Mouse (Mus musculus) cerebral cortex, adult 2 months (tissue): ENCODE data around the gene BC055324.

ENCODE experiments used
- WGBS: fragments of 180-500 bp; shearing (Covaris S2); methylation state at CpG from one replicate; pipeline ENCODE4 v1.1.7; 2018; 5-methylcytosine and 5-hydroxymethylcytosine counted together

BC055324 gene

GRCm38 (mm10) chr1:163953396-163953795, 41.2 kb downstream of the BC055324 start:
- 72% methylated on average over 2 of the region's 2 CpGs for WGBS

- WGBS = 71% methylated on average over 6 of the region's 6 CpGs
Observed at GRCm38 (mm10) chr1:163942056-163942455, 52.5 kb downstream of the BC055324 start.

DNA sequence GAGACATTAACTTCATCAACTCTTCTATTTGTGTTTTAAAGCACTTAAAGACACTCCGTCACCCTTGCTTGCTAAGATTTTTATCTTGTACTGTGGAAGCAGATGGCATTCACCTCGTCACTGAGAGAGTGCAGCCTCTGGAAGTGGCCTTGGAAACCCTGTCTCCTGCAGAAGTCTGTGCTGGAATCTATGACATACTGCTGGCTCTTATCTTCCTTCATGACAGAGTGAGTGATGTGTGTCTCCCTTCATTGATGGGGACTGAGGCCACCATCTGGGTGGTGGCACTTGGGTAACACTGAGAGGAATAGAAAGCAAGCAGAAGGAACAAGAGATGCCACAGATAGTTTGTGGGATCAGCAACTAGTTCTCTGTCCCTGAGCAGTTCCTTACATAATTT, 60.0 kb downstream of the BC055324 start:
- 71% methylated on average over 2 of the region's 2 CpGs for WGBS

- 87% methylated on average over 8 of the region's 8 CpGs for WGBS
Observed at GRCm38 (mm10) chr1:163931801-163932200, 62.8 kb downstream of the BC055324 start.

GRCm38 (mm10) chr1:163930458-163930794, 64.2 kb downstream of the BC055324 start:
- WGBS = 2% methylated on average over 12 of the region's 12 CpGs

- WGBS = under 1% methylated on average over 77 of the region's 77 CpGs
Observed at GRCm38 (mm10) chr1:163929636-163930457, 64.7 kb downstream of the BC055324 start.

DNA sequence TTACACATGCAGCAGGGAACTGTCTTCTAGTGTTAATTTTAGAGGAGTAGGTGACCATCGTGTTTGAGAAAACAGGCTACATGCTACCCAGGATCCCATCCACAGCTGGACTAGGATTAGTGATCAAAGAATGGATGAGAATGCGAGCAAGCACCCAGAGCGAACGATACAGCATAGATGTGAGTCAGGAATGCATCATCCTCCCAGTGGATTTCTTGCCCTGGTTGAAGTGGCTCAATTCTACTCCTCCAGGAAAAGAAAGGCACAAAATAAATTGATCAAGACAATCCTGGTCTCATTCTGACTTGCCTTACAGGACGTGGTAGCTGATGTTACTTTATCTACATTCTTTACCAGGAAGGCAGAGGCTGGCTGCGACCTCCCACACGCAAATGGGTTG, 65.8 kb downstream of the BC055324 start, which contains the start of gene Scyl3:
Scyl3 (plus strand) TSS at position 255 of the 400 bp plus-strand sequence.
- WGBS = 40% methylated on average over 7 of the region's 7 CpGs

DNA sequence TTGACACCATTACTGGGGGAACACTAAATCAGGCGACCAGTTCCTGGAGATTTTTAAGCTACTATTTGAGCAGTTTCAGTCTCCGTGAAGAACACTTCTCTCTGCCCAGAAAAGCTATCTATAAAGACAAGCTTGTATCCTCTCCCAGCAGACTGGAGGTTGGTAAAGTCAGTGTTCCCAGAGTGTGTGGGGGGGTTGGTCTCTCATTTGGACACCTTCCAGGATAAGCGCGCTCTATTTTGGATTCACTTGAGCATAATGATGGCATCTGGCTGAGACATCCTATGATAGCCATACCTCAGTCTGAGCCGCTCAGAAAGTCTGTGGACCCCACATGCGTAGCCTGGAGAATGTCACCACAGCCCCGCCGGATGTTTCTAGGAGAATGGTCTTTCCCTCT, 70.5 kb downstream of the BC055324 start:
- WGBS = 50% methylated on average over 8 of the region's 8 CpGs

DNA sequence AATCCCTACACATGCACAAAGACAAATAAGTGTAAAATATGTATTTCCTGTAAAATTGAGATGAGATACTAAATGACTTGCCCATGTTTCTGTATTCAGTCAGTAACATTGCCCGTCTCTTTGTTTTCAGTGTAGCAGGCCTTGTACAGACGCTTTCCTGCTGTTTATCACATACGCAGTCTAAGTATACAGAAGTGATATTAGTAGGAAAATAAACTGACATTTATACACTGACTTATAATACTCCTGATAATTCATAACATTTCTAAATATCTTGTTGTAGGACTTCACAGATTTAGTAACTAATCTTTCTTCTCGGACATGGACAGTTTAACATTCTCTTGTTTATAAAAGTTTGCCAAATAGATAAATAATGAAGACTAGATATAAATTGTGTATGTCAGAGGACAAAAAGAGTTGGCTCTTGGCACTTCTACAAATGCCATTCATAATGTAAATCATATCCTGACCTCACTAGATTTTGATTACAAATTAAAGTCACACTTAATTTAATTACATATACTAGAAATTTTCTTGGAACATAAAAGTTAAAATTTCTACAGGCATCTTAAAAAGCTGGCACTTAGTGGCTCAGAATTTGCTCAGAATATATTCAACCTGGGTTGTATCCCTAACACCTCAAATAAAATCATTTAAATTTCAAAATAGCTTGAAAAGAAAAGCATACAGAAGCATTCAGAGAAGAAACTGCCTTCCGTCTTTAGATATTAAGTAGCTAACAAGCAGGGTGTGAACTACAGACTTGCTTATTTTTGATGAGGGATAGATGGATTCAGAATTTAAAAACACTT, 77.0 kb downstream of the BC055324 start:
- 95% methylated on average over 5 of the region's 5 CpGs for WGBS

- 92% methylated on average over 11 of the region's 11 CpGs for WGBS
Observed at GRCm38 (mm10) chr1:163911981-163912380, 82.6 kb downstream of the BC055324 start.

DNA sequence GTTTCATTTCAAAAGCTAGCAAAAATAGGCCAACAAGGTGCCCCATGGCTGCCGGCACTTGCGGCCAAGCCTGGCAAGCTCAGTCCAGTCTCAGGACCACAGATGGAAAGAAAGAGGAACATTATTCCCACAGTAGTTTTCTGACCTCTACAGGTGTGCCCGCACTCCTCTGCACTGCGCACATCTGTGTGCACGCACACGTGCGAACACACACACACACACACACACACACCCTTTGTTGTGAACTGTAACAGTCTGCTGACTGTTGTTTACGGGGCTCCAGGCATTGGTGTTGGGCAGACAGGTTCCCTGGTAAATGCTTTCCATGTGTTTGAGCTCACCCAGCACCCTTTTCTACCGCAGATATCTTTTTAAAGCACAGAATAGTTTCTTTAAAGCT, 83.8 kb downstream of the BC055324 start:
- WGBS = 90% methylated on average over 9 of the region's 9 CpGs

DNA sequence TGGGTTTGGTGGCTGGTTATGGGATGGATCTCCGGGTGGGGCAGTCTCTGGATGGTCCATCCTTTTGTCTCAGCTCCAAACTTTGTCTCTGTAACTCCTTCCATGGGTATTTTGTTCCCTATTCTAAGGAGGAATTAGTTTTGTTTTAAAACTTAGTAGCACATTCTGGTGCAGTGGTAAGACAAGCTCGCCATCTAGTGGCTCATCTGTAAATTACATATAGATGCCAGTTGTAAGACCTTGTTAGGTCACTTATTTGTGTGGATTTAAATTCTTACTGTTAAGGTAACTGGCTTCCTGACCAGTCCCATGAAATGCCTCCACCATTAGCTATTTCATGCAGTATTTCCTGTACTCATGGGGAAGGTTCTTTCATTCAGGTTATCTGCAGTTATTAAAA, 84.3 kb downstream of the BC055324 start:
- WGBS = 3% methylated on average over 2 of the region's 2 CpGs

GRCm38 (mm10) chr1:163908389-163908788, 86.2 kb downstream of the BC055324 start:
- 71% methylated on average over 11 of the region's 11 CpGs for WGBS

DNA sequence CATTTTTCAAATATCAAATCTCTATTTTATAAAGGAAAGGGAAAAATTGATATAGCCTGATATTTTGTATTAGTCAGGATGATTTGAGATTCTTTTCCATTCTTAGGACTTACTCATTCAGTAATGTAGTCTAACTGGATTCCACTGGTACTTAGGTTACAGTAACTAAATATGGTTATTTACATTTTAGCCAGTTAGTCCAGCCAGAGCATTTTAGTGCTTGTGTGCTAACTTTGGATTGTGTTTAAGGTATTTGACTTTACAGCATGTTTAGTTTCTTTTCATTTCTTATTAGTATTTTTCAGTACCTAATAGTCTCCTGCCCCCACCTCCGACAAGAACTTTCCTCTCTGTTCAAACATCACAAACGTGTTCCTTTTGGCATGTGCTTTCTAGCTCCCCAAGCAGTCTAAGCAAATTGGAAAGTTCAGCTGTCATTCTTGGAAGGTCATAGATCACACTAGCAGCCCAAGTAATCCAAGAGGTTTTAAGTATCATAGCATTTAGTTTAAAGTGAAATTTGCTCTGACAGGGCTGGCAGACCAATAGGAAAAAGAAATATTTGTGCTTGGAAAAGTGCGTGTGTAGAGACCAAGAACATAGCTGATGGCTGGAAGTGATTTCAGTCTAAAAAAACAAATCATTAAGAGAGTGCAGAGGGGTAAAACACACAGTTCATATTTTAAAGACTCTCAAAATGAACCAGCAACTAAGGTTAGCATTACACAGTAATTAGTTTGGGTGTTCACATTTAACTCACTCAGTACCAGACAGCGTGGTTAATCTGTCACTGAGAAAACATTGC, 87.4 kb downstream of the BC055324 start:
- 78% methylated on average over 4 of the region's 4 CpGs for WGBS

DNA sequence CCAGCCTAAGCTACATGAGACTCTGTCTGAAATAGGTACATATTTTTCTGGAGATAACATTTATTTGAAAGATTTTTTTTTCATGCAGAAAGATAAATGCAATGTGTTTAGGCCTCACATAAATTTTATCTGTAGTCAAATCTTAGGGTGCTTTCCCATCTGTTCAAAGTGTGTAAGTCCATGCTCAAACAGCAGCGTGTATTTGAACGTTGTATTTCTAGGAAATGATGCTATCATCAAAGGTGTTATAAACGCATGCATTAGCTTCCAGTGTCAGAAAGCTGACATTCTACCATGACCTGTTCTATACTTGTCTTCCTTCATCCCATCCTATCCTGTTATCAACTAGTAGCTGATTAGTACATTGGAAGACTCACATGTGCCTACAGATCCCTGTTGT, 91.2 kb downstream of the BC055324 start:
- WGBS = 91% methylated on average over 3 of the region's 3 CpGs

GRCm38 (mm10) chr1:163900168-163900567, 94.4 kb downstream of the BC055324 start:
- WGBS = 87% methylated on average over 2 of the region's 2 CpGs

DNA sequence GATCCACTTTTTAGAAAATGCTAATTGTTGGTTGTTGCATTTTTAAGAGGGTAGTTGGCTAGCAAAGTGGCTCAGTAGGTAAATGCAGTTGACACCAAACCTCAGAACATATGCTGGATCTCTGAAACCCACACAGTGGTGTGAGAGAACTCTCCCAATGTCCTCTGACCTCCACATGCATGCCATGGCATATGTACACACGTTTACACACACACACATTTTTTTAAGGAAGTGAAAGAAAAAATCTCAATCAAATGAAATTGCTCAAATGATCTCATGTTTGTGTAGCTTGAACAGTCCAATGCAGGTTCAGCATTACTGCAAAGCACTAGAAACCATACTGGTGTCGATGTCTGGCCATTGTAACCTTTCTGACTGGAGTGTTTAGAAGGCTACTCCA, 95.0 kb downstream of the BC055324 start:
- WGBS = 92% methylated on average over 2 of the region's 2 CpGs

DNA sequence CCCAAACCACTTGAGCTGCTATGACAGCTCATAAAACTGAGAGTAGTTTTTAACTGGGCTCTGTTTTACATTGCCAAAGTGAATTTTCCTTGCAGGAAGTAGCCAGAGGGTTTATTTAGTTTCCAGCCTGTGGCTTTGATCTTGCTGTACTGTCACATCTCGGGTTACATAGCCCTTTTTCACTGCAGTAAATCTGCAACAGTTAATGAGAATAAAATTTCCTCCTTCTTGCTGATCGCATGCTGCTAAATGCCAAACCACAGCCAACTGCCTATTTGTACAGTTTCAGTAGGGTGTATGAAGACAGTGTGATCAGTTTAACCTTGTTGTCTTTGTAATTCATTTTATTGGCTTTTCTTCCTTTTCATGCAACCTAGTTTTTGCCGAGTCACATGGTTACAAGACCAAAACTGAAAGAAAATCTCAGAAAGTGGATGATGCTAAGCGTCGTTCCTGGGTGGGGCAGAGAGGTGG, 96.3 kb downstream of the BC055324 start:
- 49% methylated on average over 5 of the region's 5 CpGs for WGBS
